Mouse (Mus musculus): ENCODE data around the gene Ric8b. TPM values are rescaled to one million over a fixed set of nuclear protein-coding genes. Genes with fewer than 3 reads are reported as not detected.

Gene Ric8b
- polyA plus RNA-seq, 1 experiment from 2014 or later: 31.2 TPM

- no peak for ATAC-seq
- peaks cover 10% of the 10 kb centered on the region; the same call in 1 of the 2 replicates for H3K36me3 ChIP-seq (ENCODE audit: control insufficient read depth, insufficient read depth, low read length)
- 95% methylated on average over 7 of the region's 7 CpGs for WGBS
Measured at GRCm38 (mm10) chr10:85003190-85004026, 86.0 kb downstream of the Ric8b start.

GRCm38 (mm10) chr10:85006573-85007310 lies 89.3 kb downstream of the Ric8b start:
- no peaks in the 10 kb centered on the region for H3K9me3 ChIP-seq (replicated peaks; ENCODE audit: control insufficient read depth, low read length)
- 0 out of 2 replicates have a peak, but pooled peaks cover 3% of the 10 kb centered on the region for H3K4me1 ChIP-seq (ENCODE audit: control insufficient read depth, insufficient read depth, low read length)
- no peak overlapping the region for H3K4me2 ChIP-seq (ENCODE audit: low read length)
- peaks cover 19% of the 10 kb centered on the region; the same call in 1 of the 2 replicates for H3K36me3 ChIP-seq (ENCODE audit: control insufficient read depth, insufficient read depth, low read length)
- DNase-seq (ENCODE audit: low spot score) (no peak), ATAC-seq (no peak)
- H3K9ac ChIP-seq (ENCODE audit: low read length): no peak overlapping the region
- peaks cover 16% of the 10 kb centered on the region for H3K27me3 ChIP-seq (replicated peaks; ENCODE audit: control insufficient read depth, insufficient read depth, low read length)
- H3K4me3 ChIP-seq (ENCODE audit: low read depth, low read length): no peak overlapping the region
- no peak overlapping the region for H3K27ac ChIP-seq (ENCODE audit: low read depth, low read length)
- 81% methylated on average over 7 of the region's 7 CpGs for WGBS

More at GRCm38 (mm10) chr10:85003190-85004026, 86.0 kb downstream of the Ric8b start:
- no peak for DNase-seq (ENCODE audit: low spot score)
- no peak overlapping the region for H3K9ac ChIP-seq (ENCODE audit: low read length)
- 0 out of 2 replicates have a peak, but pooled peaks cover 3% of the 10 kb centered on the region for H3K4me1 ChIP-seq (ENCODE audit: control insufficient read depth, insufficient read depth, low read length)
- H3K9me3 ChIP-seq (replicated peaks; ENCODE audit: control insufficient read depth, low read length): no peaks in the 10 kb centered on the region
- peaks cover 5% of the 10 kb centered on the region for H3K27me3 ChIP-seq (replicated peaks; ENCODE audit: control insufficient read depth, insufficient read depth, low read length)
- no peak overlapping the region for H3K27ac ChIP-seq (ENCODE audit: low read depth, low read length)
- no peak overlapping the region for H3K4me3 ChIP-seq (ENCODE audit: low read depth, low read length)
- no peak overlapping the region for H3K4me2 ChIP-seq (ENCODE audit: low read length)

GRCm38 (mm10) chr10:85007861-85008840 lies 90.7 kb downstream of the Ric8b start:
- Histone ChIP-seq H3K4me3 (ENCODE audit: low read depth, low read length) (no peak overlapping the region), H3K9ac (ENCODE audit: low read length) (no peak overlapping the region), H3K4me2 (ENCODE audit: low read length) (no peak overlapping the region), H3K27ac (ENCODE audit: low read depth, low read length) (no peak overlapping the region), H3K36me3 (ENCODE audit: control insufficient read depth, insufficient read depth, low read length) (0 out of 2 replicates have a peak, but pooled peaks cover 15% of the 10 kb centered on the region), H3K4me1 (ENCODE audit: control insufficient read depth, insufficient read depth, low read length) (0 out of 2 replicates have a peak, but pooled peaks cover 3% of the 10 kb centered on the region), H3K9me3 (replicated peaks; ENCODE audit: control insufficient read depth, low read length) (no peaks in the 10 kb centered on the region), H3K27me3 (replicated peaks; ENCODE audit: control insufficient read depth, insufficient read depth, low read length) (peaks cover 29% of the 10 kb centered on the region)
- DNase-seq (ENCODE audit: low spot score) (peak; percentile 65), ATAC-seq (peak; percentile 81)
- 19% methylated on average over 11 of the region's 11 CpGs for WGBS

GRCm38 (mm10) chr10:85011066-85011465 lies 93.7 kb downstream of the Ric8b start:
- Histone ChIP-seq H3K36me3 (ENCODE audit: control insufficient read depth, insufficient read depth, low read length) (peaks cover 16% of the 10 kb centered on the region), H3K27me3 (replicated peaks; ENCODE audit: control insufficient read depth, insufficient read depth, low read length) (peaks cover 24% of the 10 kb centered on the region), H3K4me1 (ENCODE audit: control insufficient read depth, insufficient read depth, low read length) (peaks cover 18% of the 10 kb centered on the region), H3K4me2 (ENCODE audit: low read length) (no peak overlapping the region), H3K9ac (ENCODE audit: low read length) (no peak overlapping the region), H3K4me3 (ENCODE audit: low read depth, low read length) (no peak overlapping the region), H3K27ac (ENCODE audit: low read depth, low read length) (no peak overlapping the region), H3K9me3 (replicated peaks; ENCODE audit: control insufficient read depth, low read length) (no peaks in the 10 kb centered on the region)
- DNase-seq (ENCODE audit: low spot score): no peak
- WGBS: 47% methylated on average over 2 of the region's 2 CpGs
- no peak for ATAC-seq

- Histone ChIP-seq H3K36me3 (ENCODE audit: control insufficient read depth, insufficient read depth, low read length) (peaks cover 32% of the 10 kb centered on the region), H3K27ac (ENCODE audit: low read depth, low read length) (no peak overlapping the region), H3K9me3 (replicated peaks; ENCODE audit: control insufficient read depth, low read length) (no peaks in the 10 kb centered on the region), H3K27me3 (replicated peaks; ENCODE audit: control insufficient read depth, insufficient read depth, low read length) (peaks cover 24% of the 10 kb centered on the region), H3K4me3 (ENCODE audit: low read depth, low read length) (no peak overlapping the region), H3K4me2 (ENCODE audit: low read length) (no peak overlapping the region), H3K4me1 (ENCODE audit: control insufficient read depth, insufficient read depth, low read length) (peaks cover 14% of the 10 kb centered on the region), H3K9ac (ENCODE audit: low read length) (no peak overlapping the region)
- peak; percentile 64 for ATAC-seq
- 0% methylated on average over 1 of the region's 1 CpGs for WGBS
- DNase-seq (ENCODE audit: low spot score): peak; percentile 68
Measured at GRCm38 (mm10) chr10:85013464-85013863, 96.0 kb downstream of the Ric8b start.

- peaks cover 24% of the 10 kb centered on the region for H3K27me3 ChIP-seq (replicated peaks; ENCODE audit: control insufficient read depth, insufficient read depth, low read length)
- peaks cover 14% of the 10 kb centered on the region for H3K4me1 ChIP-seq (ENCODE audit: control insufficient read depth, insufficient read depth, low read length)
- no peak for DNase-seq (ENCODE audit: low spot score)
- H3K36me3 ChIP-seq (ENCODE audit: control insufficient read depth, insufficient read depth, low read length): peaks cover 35% of the 10 kb centered on the region
- H3K4me3 ChIP-seq (ENCODE audit: low read depth, low read length): no peak overlapping the region
- no peaks in the 10 kb centered on the region for H3K9me3 ChIP-seq (replicated peaks; ENCODE audit: control insufficient read depth, low read length)
- no peak overlapping the region for H3K9ac ChIP-seq (ENCODE audit: low read length)
- 9% methylated on average over 8 of the region's 8 CpGs for WGBS
- H3K27ac ChIP-seq (ENCODE audit: low read depth, low read length): no peak overlapping the region
- ATAC-seq: peak; percentile 40; the same call in 1 of the 2 replicates
- no peak overlapping the region for H3K4me2 ChIP-seq (ENCODE audit: low read length)
Measured at GRCm38 (mm10) chr10:85013924-85014428, 96.6 kb downstream of the Ric8b start.

GRCm38 (mm10) chr10:85014456-85014976 lies 97.1 kb downstream of the Ric8b start:
- Histone ChIP-seq H3K27me3 (replicated peaks; ENCODE audit: control insufficient read depth, insufficient read depth, low read length) (peaks cover 24% of the 10 kb centered on the region), H3K27ac (ENCODE audit: low read depth, low read length) (no peak overlapping the region), H3K36me3 (ENCODE audit: control insufficient read depth, insufficient read depth, low read length) (peaks cover 37% of the 10 kb centered on the region), H3K4me3 (ENCODE audit: low read depth, low read length) (no peak overlapping the region), H3K4me2 (ENCODE audit: low read length) (no peak overlapping the region), H3K9ac (ENCODE audit: low read length) (no peak overlapping the region), H3K9me3 (replicated peaks; ENCODE audit: control insufficient read depth, low read length) (no peaks in the 10 kb centered on the region), H3K4me1 (ENCODE audit: control insufficient read depth, insufficient read depth, low read length) (peaks cover 14% of the 10 kb centered on the region)
- peak; percentile 56 for DNase-seq (ENCODE audit: low spot score)
- 3% methylated on average over 9 of the region's 9 CpGs for WGBS
- no peak for ATAC-seq

Data from forebrain, embryonic 14.5 days (tissue).